Mouse (Mus musculus): Measurements from ENCODE around the gene Synpo2.

- TF ChIP-seq CTCF (IDR thresholded peaks at IDR 0.05; ENCODE audit: low read depth): no peak
- no peak for TF ChIP-seq EP300 (optimal IDR thresholded peaks at IDR 0.05)
These were observed 174.0 kb downstream of the Synpo2 start for GRCm38 (mm10) chr3:123061931-123062330.
